ENCODE assay signal across 28 mouse cellular contexts in genomic region chr5:99068391-99068790, GRCm38 (mm10). TPM values are rescaled to one million over a fixed set of nuclear protein-coding genes. Genes with fewer than 3 reads are reported as not detected.
"Had no signal": no experiment of that assay in that cellular context is flagged by ENCODE, and none has a peak within 500 bp of the region (broad histone marks: within the 10 kb centered on the region; RNA-seq: fewer than 3 reads in every experiment).

No protein-coding gene starts in this region.

- H3K36me3 ChIP-seq: embryonic facial prominence, embryonic 10.5 days; embryonic facial prominence, embryonic 12.5 days; embryonic facial prominence, embryonic 13.5 days; embryonic facial prominence, embryonic 15.5 days; forebrain, embryonic 10.5 days; forebrain, embryonic 12.5 days; forebrain, embryonic 15.5 days had no signal

- H3K27ac ChIP-seq: embryonic facial prominence, embryonic 10.5 days; embryonic facial prominence, embryonic 12.5 days; embryonic facial prominence, embryonic 13.5 days; embryonic facial prominence, embryonic 15.5 days; forebrain, embryonic 10.5 days; forebrain, embryonic 12.5 days; forebrain, embryonic 13.5 days; forebrain, embryonic 15.5 days; gastrocnemius, adult 2 months had no signal

- H3K27me3 ChIP-seq: embryonic facial prominence, embryonic 12.5 days; embryonic facial prominence, embryonic 13.5 days; embryonic facial prominence, embryonic 15.5 days; forebrain, embryonic 12.5 days; forebrain, embryonic 13.5 days; forebrain, embryonic 15.5 days had no signal

- H3K9me3 ChIP-seq: embryonic facial prominence, embryonic 10.5 days; embryonic facial prominence, embryonic 12.5 days; embryonic facial prominence, embryonic 13.5 days; embryonic facial prominence, embryonic 15.5 days; forebrain, embryonic 10.5 days; forebrain, embryonic 12.5 days; forebrain, embryonic 13.5 days; forebrain, embryonic 15.5 days had no signal

- H3K4me2 ChIP-seq: embryonic facial prominence, embryonic 12.5 days; embryonic facial prominence, embryonic 13.5 days; embryonic facial prominence, embryonic 15.5 days; forebrain, embryonic 12.5 days; forebrain, embryonic 13.5 days; forebrain, embryonic 15.5 days had no signal

- H3K4me3 ChIP-seq: embryonic facial prominence, embryonic 10.5 days; embryonic facial prominence, embryonic 12.5 days; embryonic facial prominence, embryonic 13.5 days; embryonic facial prominence, embryonic 15.5 days; erythroblast, embryonic 14.5 days; forebrain, embryonic 10.5 days; forebrain, embryonic 12.5 days; forebrain, embryonic 13.5 days; forebrain, embryonic 15.5 days; gastrocnemius, adult 2 months had no signal

- H3K4me1 ChIP-seq: embryonic facial prominence, embryonic 10.5 days; embryonic facial prominence, embryonic 12.5 days; embryonic facial prominence, embryonic 13.5 days; embryonic facial prominence, embryonic 15.5 days; forebrain, embryonic 10.5 days; forebrain, embryonic 12.5 days; forebrain, embryonic 13.5 days had no signal

- ATAC-seq: forebrain, embryonic 13.5 days; forebrain, embryonic 14.5 days; forebrain, embryonic 15.5 days; forebrain, embryonic 16.5 days; forebrain, postnatal 0 days had no signal

- DNase-seq: cerebellum, adult 18-20 months; cerebellum, adult 2 months; cerebellum, adult 8-10 months; cerebellum, adult 9-10 months; cerebellum, adult 9-11 months; cerebellum, postnatal 10 days; cerebellum, postnatal 14 days; cerebellum, postnatal 25 days; cerebellum, postnatal 36 days; embryo, embryonic 11 days; forebrain, postnatal 0 days; gastrocnemius, adult 2 months; gastrocnemius, postnatal 10 days; gastrocnemius, postnatal 14 days; gastrocnemius, postnatal 25 days; gastrocnemius, postnatal 36 days; heart, adult 11 months had no signal

- H3K9ac ChIP-seq: embryonic facial prominence, embryonic 12.5 days; embryonic facial prominence, embryonic 13.5 days; embryonic facial prominence, embryonic 15.5 days; forebrain, embryonic 12.5 days; forebrain, embryonic 13.5 days; forebrain, embryonic 15.5 days; forebrain, postnatal 0 days had no signal

RNA-seq across cellular contexts. Expression of gene Prkg2, which starts 31.2 kb away (rescaled TPM):
- polyA plus RNA-seq: erythroblast, embryonic 14.5 days had no signal
